Mouse (Mus musculus): ENCODE results near the gene Otx2. TPM values are rescaled to one million over a fixed set of nuclear protein-coding genes. Genes with fewer than 3 reads are reported as not detected.

Otx2 gene
- polyA plus RNA-seq, 1 experiment from 2014 or later, result 21.9 TPM

DNA sequence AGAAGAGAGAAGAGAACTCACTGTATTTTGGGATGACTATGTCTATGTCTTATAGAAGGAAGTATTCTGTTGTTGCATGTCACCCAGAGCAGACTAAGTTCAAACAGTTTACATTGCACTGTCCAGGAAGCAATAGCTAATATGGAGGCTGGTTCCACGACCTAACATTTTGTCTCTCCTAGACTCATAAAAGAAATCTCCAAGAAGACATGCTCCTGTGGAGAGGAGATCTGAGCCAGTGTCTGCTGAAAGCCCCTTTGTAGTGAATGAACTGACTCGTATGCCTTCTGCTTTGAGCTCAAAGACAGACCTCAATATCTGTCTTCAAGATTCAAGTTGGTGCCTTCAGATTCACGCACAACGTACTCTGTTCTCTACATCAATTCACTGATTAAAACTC lies 14.0 kb downstream of the Otx2 start:
- Histone ChIP-seq H3K9ac (no peak overlapping the region), H3K4me3 (no peak overlapping the region), H3K4me1 (replicated peaks) (0 out of 2 replicates have a peak, but pooled peaks cover 3% of the 10 kb centered on the region), H3K9me3 (no peaks in the 10 kb centered on the region), H3K27ac (replicated peaks) (no peak overlapping the region), H3K36me3 (no peaks in the 10 kb centered on the region), H3K4me2 (no peak overlapping the region), H3K27me3 (peaks cover 86% of the 10 kb centered on the region)
- WGBS, result 66% methylated on average over 4 of the region's 4 CpGs
- ATAC-seq (ENCODE audit: low FRiP score, low read depth), result no peak

DNA sequence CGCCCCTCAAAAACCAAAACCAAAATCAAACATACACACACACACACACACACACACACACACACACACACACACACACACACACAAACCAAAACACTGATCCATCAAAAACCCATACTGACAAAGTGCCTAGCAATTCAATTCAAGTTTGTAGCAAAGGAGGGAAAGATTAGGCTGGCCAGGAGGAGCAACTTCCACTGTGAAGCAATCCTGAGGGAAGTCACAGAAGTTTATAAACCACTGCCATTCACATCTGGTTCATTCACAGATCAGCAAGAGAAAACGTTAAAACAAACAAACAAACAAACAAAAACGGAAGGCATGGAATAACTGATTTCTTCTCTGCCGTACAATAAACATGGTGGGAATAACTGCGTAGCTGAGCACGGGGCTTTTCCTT lies 16.4 kb downstream of the Otx2 start:
- H3K27me3 ChIP-seq, result peaks cover 93% of the 10 kb centered on the region
- H3K9ac ChIP-seq, result no peak overlapping the region
- 0 out of 2 replicates have a peak, but pooled peaks cover 1% of the 10 kb centered on the region for H3K4me1 ChIP-seq (replicated peaks)
- WGBS, result 82% methylated on average over 6 of the region's 6 CpGs
- no peaks in the 10 kb centered on the region for H3K9me3 ChIP-seq
- H3K27ac ChIP-seq (replicated peaks), result no peak overlapping the region
- no peaks in the 10 kb centered on the region for H3K36me3 ChIP-seq
- no peak overlapping the region for H3K4me2 ChIP-seq
- H3K4me3 ChIP-seq, result no peak overlapping the region
- ATAC-seq (ENCODE audit: low FRiP score, low read depth), result no peak

DNA sequence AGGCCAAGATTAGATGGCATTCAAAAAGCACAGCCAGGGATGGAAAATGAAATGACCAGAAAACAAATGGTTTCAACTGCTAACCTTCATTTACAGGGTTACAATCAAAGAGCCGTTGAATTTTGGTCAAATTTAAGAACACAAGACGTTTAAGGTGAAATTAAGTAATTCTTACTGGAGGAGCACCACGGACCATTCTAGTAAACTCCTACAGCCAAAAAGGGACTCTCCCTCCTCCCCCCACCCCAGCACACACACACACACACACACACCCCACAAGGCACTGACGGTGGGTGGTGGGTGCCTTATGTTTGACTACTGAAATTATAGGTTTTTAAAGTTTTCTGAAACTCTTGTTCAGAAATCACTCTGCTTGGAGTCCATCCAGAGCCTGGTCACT lies 16.9 kb downstream of the Otx2 start:
- H3K9me3 ChIP-seq, result no peaks in the 10 kb centered on the region
- no peak overlapping the region for H3K4me3 ChIP-seq
- 50% methylated on average over 4 of the region's 4 CpGs for WGBS
- H3K4me1 ChIP-seq (replicated peaks), result 0 out of 2 replicates have a peak, but pooled peaks cover 1% of the 10 kb centered on the region
- H3K9ac ChIP-seq, result no peak overlapping the region
- H3K27me3 ChIP-seq, result peaks cover 93% of the 10 kb centered on the region
- no peak overlapping the region for H3K27ac ChIP-seq (replicated peaks)
- H3K36me3 ChIP-seq, result no peaks in the 10 kb centered on the region
- H3K4me2 ChIP-seq, result no peak overlapping the region
- ATAC-seq (ENCODE audit: low FRiP score, low read depth), result no peak

DNA sequence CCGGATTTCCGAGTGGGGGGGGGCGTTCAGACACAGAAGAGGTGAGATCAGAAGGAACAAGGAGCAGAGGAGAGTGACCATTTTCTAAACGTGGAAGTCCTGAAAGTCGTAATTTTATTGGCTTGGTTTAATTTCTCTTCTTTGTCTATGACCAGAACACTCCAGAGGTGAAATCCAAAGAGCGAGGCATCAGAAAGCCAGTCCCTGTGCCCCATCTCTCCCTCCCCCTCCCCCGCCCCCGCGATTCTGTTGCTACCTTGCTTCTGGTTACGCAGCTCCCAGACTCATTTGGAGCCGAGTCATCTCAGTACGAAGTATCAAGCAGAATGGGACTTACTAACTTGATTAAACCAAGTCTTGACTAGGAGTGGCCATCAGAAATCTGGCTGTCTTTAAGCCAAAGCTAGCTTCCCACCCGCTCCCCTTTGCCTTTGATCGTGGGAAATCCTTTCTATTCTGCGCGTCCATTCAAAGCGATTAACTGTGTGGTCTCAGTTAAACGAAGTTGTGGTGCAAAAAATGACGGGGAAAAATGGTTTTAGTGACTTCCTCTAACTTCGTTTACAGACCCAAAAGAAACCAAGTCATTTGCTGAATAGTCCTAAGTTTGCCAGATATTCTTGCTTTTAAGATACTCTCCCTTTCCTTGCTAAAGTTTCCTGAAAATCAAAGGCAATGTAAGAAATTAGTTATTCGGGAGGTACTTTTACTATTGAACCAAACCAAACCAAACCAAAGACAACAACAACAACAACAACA lies 17.6 kb downstream of the Otx2 start:
- no peaks in the 10 kb centered on the region for H3K9me3 ChIP-seq
- H3K4me2 ChIP-seq, result no peak overlapping the region
- ATAC-seq (ENCODE audit: low FRiP score, low read depth), result no peak
- H3K9ac ChIP-seq, result no peak overlapping the region
- H3K27me3 ChIP-seq, result peaks cover 93% of the 10 kb centered on the region
- H3K36me3 ChIP-seq, result no peaks in the 10 kb centered on the region
- H3K4me3 ChIP-seq, result no peak overlapping the region
- H3K4me1 ChIP-seq (replicated peaks), result 0 out of 2 replicates have a peak, but pooled peaks cover 6% of the 10 kb centered on the region
- 4% methylated on average over 21 of the region's 21 CpGs for WGBS
- H3K27ac ChIP-seq (replicated peaks), result no peak overlapping the region

DNA sequence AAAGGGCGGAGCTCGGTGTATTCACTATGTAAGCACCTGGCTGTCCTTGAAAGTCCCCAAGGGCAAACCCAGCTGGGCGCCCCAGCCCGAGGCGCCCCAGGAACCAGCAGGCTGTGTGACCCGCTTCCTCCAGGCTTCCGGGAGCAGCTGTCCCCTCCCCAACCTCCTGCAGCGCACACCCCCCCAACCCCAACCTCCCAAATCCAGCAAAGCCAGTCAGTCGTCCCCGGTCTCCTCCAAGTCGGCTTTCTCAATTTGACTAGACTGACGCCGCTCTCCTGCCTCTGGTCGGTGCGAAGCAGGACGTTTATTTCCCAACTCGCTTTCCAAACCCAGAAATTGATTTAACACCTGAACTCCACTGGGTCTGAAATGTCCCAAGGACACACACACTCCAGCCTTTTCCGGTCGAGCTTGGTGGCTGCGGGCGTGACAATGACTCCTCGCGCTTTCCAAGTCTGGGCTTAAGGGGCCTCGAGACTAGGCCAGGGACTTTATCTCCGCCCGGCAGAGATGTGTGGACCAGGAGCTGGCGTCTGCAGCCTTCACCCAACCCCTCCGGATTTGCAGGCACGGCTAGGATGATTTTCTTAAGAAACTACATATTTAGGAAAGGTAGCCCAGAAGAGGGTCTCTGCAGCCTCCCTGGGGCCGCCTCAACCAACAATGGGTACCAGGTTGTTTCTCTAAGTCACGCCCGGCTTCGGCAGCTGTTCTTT lies 18.4 kb downstream of the Otx2 start:
- Histone ChIP-seq H3K4me3 (no peak overlapping the region), H3K9me3 (no peaks in the 10 kb centered on the region), H3K27me3 (peaks cover 93% of the 10 kb centered on the region), H3K27ac (replicated peaks) (no peak overlapping the region), H3K4me2 (no peak overlapping the region), H3K9ac (no peak overlapping the region), H3K36me3 (no peaks in the 10 kb centered on the region), H3K4me1 (replicated peaks) (0 out of 2 replicates have a peak, but pooled peaks cover 6% of the 10 kb centered on the region)
- 1% methylated on average over 33 of the region's 33 CpGs for WGBS
- 0 out of 2 replicates have a peak, but pooled peaks have one; percentile 30 for ATAC-seq (ENCODE audit: low FRiP score, low read depth)

DNA sequence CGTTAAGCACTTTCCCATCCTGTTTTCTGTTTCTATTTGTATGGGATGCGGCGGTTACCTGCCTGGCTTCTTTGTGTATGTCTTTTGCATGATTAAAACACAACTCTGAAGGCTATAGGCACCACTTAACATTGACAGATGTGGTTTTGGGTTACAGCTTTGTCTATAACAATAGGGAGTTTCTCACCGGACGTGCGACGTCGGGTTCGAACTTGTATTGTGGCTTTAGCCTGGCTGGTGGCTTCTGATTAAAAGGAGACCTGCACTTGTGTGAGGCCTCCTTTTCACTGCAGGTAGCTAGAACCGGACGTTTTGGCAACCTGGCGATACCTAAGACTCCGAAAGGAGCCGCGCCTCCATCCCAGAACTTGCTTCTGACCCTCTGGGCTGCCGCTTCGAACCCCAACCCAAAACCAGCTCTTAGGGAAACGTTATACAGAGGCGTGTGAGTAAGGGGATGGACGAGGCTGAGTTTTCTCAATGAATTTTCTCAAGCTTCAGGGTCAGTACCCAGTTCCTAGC lies 19.0 kb downstream of the Otx2 start:
- H3K4me1 ChIP-seq (replicated peaks), result 0 out of 2 replicates have a peak, but pooled peaks cover 6% of the 10 kb centered on the region
- H3K4me3 ChIP-seq, result no peak overlapping the region
- H3K36me3 ChIP-seq, result no peaks in the 10 kb centered on the region
- H3K27ac ChIP-seq (replicated peaks), result no peak overlapping the region
- no peak for ATAC-seq (ENCODE audit: low FRiP score, low read depth)
- no peak overlapping the region for H3K4me2 ChIP-seq
- H3K9me3 ChIP-seq, result no peaks in the 10 kb centered on the region
- H3K27me3 ChIP-seq, result peaks cover 90% of the 10 kb centered on the region
- H3K9ac ChIP-seq, result no peak overlapping the region
- 3% methylated on average over 20 of the region's 20 CpGs for WGBS

DNA sequence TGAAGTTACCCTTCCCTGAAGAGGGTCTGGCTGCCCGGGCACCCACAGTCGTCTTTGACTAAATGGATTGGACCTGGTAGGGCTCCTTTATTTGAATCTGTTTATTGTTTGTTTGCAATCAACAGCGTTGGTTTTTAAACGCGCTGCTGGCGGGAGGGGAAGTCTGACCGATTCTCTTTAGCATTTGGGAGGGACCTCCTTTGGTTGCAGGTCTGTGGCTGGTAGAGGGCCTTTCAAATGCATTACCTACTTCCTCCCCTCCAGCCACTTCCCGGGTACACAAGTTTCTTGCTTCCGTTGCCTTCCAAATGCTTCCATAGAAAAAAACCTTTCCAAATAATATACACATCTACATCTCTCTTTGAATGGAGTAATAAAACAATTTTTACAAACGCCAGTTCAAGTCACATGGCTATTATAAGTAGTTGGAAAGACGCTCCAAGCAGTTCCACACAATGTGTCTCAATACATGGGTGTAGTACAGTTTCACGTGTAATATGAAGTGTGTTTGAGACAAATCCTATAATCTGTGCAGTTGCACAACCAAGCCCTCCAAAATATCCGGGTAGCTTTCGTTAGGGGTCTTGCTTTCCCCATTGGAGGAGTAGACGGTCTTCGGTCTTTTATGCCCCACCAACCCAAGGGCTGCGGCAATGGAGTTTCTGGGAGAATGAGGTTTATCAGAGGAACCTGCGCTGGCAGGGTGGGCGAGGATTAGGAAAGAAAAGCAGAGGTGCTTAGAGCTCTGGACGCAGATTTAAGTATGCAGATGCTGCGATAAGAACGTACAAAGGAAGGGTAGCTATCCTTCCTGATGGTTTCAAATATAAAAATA lies 19.7 kb downstream of the Otx2 start:
- Histone ChIP-seq H3K4me2 (no peak overlapping the region), H3K27ac (replicated peaks) (no peak overlapping the region), H3K36me3 (no peaks in the 10 kb centered on the region), H3K9ac (no peak overlapping the region), H3K4me1 (replicated peaks) (0 out of 2 replicates have a peak, but pooled peaks cover 6% of the 10 kb centered on the region), H3K4me3 (no peak overlapping the region), H3K9me3 (no peaks in the 10 kb centered on the region), H3K27me3 (peaks cover 83% of the 10 kb centered on the region)
- 4% methylated on average over 22 of the region's 22 CpGs for WGBS
- no peak for ATAC-seq (ENCODE audit: low FRiP score, low read depth)

DNA sequence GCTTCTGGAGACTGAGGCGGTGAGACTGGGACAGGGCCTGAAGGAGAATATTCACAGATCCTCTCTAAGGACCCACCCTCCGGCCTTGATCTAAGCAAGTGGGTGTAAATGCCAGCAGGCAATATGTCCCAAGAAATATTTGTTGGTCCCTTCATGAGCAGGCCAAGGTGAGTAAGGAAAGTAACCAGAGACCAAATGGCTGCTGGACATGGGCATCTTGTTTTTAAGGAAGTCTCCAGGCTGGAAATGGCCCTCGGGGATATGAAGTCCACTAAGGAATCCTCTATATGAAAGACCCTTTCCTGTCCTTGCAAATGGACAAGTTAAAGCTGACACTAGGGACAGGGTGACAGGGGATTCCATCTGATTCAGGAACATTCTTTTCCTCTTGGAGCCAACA lies 20.5 kb downstream of the Otx2 start:
- ATAC-seq (ENCODE audit: low FRiP score, low read depth), result no peak

DNA sequence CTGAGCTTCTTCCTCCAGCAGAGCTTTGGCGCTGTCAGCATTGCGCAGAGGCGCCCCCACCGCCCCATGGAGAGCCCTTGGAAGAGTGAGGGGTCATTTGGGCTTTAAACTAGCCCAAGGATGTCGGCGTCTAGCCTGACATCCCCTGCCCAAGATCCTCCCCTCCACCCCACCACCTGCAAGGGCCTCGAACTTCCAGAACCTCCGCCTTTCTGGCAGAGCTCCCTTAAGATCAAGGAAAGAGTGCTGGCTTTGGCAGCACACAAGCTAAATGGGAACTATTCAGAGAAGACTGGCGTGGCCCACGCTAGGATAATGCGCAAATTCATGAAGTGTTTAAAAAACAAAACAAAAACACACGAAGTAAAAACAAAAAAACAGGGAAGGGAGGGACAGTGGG lies 21.4 kb downstream of the Otx2 start:
- H3K27me3 ChIP-seq, result peaks cover 67% of the 10 kb centered on the region
- ATAC-seq (ENCODE audit: low FRiP score, low read depth), result 0 out of 2 replicates have a peak, but pooled peaks have one; percentile 51
- H3K4me3 ChIP-seq, result no peak overlapping the region
- H3K4me1 ChIP-seq (replicated peaks), result 0 out of 2 replicates have a peak, but pooled peaks cover 6% of the 10 kb centered on the region
- no peaks in the 10 kb centered on the region for H3K36me3 ChIP-seq
- H3K9me3 ChIP-seq, result no peaks in the 10 kb centered on the region
- H3K27ac ChIP-seq (replicated peaks), result no peak overlapping the region
- 10% methylated on average over 12 of the region's 12 CpGs for WGBS
- no peak overlapping the region for H3K4me2 ChIP-seq
- no peak overlapping the region for H3K9ac ChIP-seq

More for the DNA sequence above, 20.5 kb downstream of the Otx2 start:
- WGBS, result 67% methylated on average over 3 of the region's 3 CpGs
- Histone ChIP-seq H3K36me3 (no peaks in the 10 kb centered on the region), H3K4me2 (no peak overlapping the region), H3K27me3 (peaks cover 75% of the 10 kb centered on the region), H3K9me3 (no peaks in the 10 kb centered on the region), H3K4me3 (no peak overlapping the region), H3K4me1 (replicated peaks) (0 out of 2 replicates have a peak, but pooled peaks cover 6% of the 10 kb centered on the region), H3K27ac (replicated peaks) (no peak overlapping the region), H3K9ac (no peak overlapping the region)

DNA sequence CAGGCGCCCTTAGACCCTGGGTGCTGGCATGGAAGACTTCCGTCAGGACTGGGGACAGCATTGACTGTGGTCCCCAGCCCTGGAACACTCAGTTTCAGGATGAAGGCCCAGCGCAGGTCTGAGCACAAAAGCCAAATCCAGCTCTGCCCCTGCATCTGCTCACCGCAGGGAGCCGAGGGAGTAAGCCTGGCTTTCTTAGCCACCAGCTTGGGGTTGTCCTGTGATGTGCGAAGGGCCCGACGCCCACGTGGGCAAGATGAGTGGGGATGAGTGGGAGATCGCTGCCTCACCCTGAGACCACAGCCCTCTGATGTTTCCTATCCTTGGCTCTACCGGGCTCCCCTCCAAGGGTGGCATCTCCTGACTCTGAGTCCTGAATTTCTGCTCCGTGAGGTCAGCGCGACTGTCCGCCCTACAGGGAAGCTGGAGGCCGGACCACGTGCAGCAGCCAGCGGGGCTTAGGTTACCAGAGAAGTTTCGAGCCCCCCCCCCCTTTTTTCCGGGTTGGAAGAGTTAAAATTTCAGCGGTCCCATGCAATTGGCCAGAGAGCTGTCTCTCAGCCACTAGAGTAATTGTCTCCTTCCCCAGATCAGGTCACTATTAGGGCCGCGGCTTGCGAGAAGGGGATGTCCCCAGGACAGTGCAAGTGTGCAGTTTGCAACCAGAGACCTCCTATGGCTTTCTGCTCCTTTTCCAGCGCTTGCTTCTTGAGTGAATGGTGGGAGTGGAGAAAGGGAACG lies 22.0 kb downstream of the Otx2 start:
- Histone ChIP-seq H3K27ac (replicated peaks) (no peak overlapping the region), H3K4me2 (peak overlapping the region; percentile 16; the same call in 1 of the 2 replicates), H3K27me3 (peaks cover 62% of the 10 kb centered on the region), H3K9me3 (no peaks in the 10 kb centered on the region), H3K36me3 (no peaks in the 10 kb centered on the region), H3K4me1 (replicated peaks) (0 out of 2 replicates have a peak, but pooled peaks cover 6% of the 10 kb centered on the region), H3K4me3 (no peak overlapping the region), H3K9ac (no peak overlapping the region)
- ATAC-seq (ENCODE audit: low FRiP score, low read depth), result 0 out of 2 replicates have a peak, but pooled peaks have one; percentile 38
- 3% methylated on average over 26 of the region's 26 CpGs for WGBS

Measured in hindbrain, embryonic 15.5 days (tissue).